Mouse (Mus musculus) midbrain, postnatal 0 days (tissue): ENCODE data around the gene Xpo6. TPM values are rescaled to one million over a fixed set of nuclear protein-coding genes. Genes with fewer than 3 reads are reported as not detected.
A peak's percentile ranks its signal among the peaks of the same experiment; 100 is the strongest.

Experiments
- ATAC-seq: fragments of 200-750 bp; cut with Nextera tagmentation; 2 replicates; pipeline ENCODE4 v1.8.0; 2017; ENCODE audit warnings: moderate number of reproducible peaks, mild to moderate bottlenecking, moderate TSS enrichment, moderate library complexity; ENCODE audit not compliant: low FRiP score
- DNase-seq: peaks from one replicate; pipeline ENCODE4 v3.0.0-alpha.2; 2015; ENCODE audit warnings: low spot score
- H3K27ac ChIP-seq: fragments of 300-500 bp; sonication (generic); 2 replicates; pipeline ENCODE4 v1.5.1; 2014; ENCODE audit warnings: low read depth, mild to moderate bottlenecking, low read length, mixed read lengths
- H3K27me3 ChIP-seq: fragments of 300-500 bp; sonication (generic); 2 replicates; pipeline ENCODE4 v1.6.1; 2014; ENCODE audit warnings: low read length, control low read depth, mixed read lengths; ENCODE audit not compliant: insufficient read depth
- H3K36me3 ChIP-seq: fragments of 300-500 bp; sonication (generic); 2 replicates; pipeline ENCODE4 v1.6.1; 2014; ENCODE audit warnings: low read length, control low read depth, mixed read lengths; ENCODE audit not compliant: insufficient read depth
- H3K4me1 ChIP-seq: fragments of 300-500 bp; sonication (generic); 2 replicates; pipeline ENCODE4 v1.6.1; 2014; ENCODE audit warnings: mild to moderate bottlenecking, control low read depth, antibody characterized with exemption, low read length, mixed read lengths; ENCODE audit not compliant: insufficient read depth
- H3K4me2 ChIP-seq: fragments of 300-500 bp; sonication (generic); 2 replicates; pipeline ENCODE4 v1.6.1; 2014; ENCODE audit warnings: low read depth, mild to moderate bottlenecking, low read length, mixed read lengths; ENCODE audit not compliant: poor library complexity, severe bottlenecking
- H3K4me3 ChIP-seq: fragments of 300-500 bp; sonication (generic); 2 replicates; pipeline ENCODE4 v1.5.1; 2014; ENCODE audit warnings: low read depth, mild to moderate bottlenecking, low read length, moderate library complexity
- H3K9ac ChIP-seq: fragments of 300-500 bp; sonication (generic); replicated peaks from 2 replicates; pipeline ENCODE4 v1.6.1; 2014; ENCODE audit warnings: mild to moderate bottlenecking, low read length, moderate library complexity, mixed read lengths; ENCODE audit not compliant: poor library complexity, severe bottlenecking
- H3K9me3 ChIP-seq: fragments of 300-500 bp; sonication (generic); 2 replicates; pipeline ENCODE4 v1.6.1; 2016; ENCODE audit warnings: low read length, control low read depth
- CTCF ChIP-seq: IDR thresholded peaks from 2 replicates; pipeline ENCODE4 v1.5.1; 2016; ENCODE audit warnings: antibody characterized with exemption, mild to moderate bottlenecking
- WGBS: fragments of 180-500 bp; shearing (Covaris S2); extraction: QIAGEN DNeasy Blood & Tissue Kit; methylation state at CpG from one replicate; pipeline ENCODE4 v1.1.7; 2014; 5-methylcytosine and 5-hydroxymethylcytosine counted together
- polyA plus RNA-seq: library from polyadenylated mRNA; unstranded; fragments of >200 nt; fragmentation: Nextera tagmentation; extraction: Ambion mirVana; gene quantifications from 2 replicates; pipeline ENCODE4 v1.2.1, GENCODE M21; 2015
- total RNA-seq: library from RNA; depleted of rRNA; stranded (reverse); fragments of >200 nt; gene quantifications from 2 replicates; pipeline ENCODE4 v1.2.3, GENCODE M21; 2014; rRNA removed

Xpo6 gene
- total and polyA plus RNA-seq, 2 experiments from 2014 or later, result 46.9 to 157 TPM

DNA sequence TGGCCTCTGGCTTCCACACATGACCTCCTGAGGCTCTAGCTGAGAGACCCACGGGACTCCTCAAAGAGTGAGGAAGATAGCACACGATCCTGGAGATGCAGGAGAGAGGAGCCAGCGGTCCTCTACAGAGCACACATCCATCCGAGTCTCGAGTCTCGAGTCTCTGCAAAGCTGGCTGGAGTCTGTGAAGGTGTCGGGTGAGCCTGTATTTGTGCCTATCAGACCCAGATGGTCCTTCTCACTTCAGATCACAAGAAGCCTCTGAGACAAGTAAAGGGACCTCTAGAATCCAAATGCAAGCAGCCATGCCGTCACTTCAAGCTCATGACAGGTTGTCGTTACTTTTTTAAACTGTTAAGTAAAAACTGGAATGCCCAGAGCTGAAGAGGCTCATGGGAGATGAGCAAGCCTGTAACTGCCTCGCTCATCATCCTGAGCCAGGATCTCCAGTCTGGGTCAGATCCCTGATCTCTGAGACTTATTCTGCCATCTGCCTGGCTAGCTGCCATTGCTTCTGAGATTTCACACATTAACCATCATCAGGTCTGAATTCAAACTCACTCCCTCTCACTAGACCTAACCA is 142.9 kb downstream of the Xpo6 start:
- DNase-seq, result no peak
- no peak for TF ChIP-seq CTCF
- Histone ChIP-seq H3K27me3 (no peaks in the 10 kb centered on the region), H3K9ac (no peak overlapping the region), H3K4me1 (peaks cover 4% of the 10 kb centered on the region; the same call in 1 of the 2 replicates), H3K36me3 (no peaks in the 10 kb centered on the region), H3K27ac (no peak overlapping the region), H3K9me3 (no peaks in the 10 kb centered on the region), H3K4me2 (no peak overlapping the region), H3K4me3 (no peak overlapping the region)
- WGBS, result 87% methylated on average over 10 of the region's 10 CpGs
- ATAC-seq, result no peak

DNA sequence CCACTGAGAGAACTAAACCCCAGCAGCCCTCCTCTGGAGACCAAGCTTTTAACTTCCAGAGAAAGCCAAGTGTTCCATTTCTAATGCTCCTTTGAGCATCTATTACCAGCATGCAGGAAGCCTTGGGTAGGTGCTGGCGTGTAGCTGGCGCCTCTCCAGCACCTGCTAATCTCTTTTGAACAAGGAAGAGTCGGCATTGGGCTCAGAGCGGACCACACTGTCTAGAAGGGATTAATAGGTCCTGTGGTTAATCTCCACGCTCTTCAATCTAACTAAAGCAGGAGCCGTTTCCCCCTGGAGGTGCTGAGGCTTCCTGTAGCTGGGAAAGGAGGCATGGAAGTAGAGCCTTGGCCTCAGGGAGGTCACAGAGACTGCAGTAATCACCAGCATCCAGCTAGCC is 145.7 kb downstream of the Xpo6 start:
- DNase-seq (peak; percentile 53), ATAC-seq (no peak; the same call in 1 of the 2 replicates)
- H3K4me3 ChIP-seq, result no peak overlapping the region
- no peak overlapping the region for H3K9ac ChIP-seq
- H3K36me3 ChIP-seq, result no peaks in the 10 kb centered on the region
- no peak overlapping the region for H3K4me2 ChIP-seq
- H3K4me1 ChIP-seq, result 0 out of 2 replicates have a peak, but pooled peaks cover 4% of the 10 kb centered on the region
- WGBS, result 20% methylated on average over 6 of the region's 6 CpGs
- no peak overlapping the region for H3K27ac ChIP-seq
- H3K9me3 ChIP-seq, result no peaks in the 10 kb centered on the region
- H3K27me3 ChIP-seq, result no peaks in the 10 kb centered on the region
- no peak for TF ChIP-seq CTCF

DNA sequence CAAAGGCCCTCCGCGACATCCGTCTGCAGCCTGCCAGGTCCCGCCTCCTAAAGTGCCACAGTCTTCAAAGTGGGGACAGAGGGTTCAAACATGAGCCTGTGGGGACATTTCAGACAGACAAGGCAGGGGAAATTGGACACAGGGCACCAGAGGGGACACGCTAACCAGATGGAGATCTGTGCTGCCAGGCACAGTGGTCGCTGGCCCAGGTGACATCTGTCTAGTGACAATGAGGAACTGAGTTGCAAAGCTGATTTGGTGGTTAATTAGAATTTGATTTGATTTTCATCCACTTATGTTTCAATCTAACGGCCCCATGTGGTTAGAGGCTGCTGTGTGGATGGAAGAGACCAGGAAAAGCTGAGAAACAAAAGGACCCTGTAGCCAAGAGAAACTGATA is 146.7 kb downstream of the Xpo6 start:
- Histone ChIP-seq H3K9ac (no peak overlapping the region), H3K4me3 (no peak overlapping the region), H3K27ac (no peak overlapping the region), H3K27me3 (no peaks in the 10 kb centered on the region), H3K4me2 (no peak overlapping the region), H3K4me1 (peaks cover 12% of the 10 kb centered on the region; the same call in 1 of the 2 replicates), H3K9me3 (no peaks in the 10 kb centered on the region), H3K36me3 (no peaks in the 10 kb centered on the region)
- DNase-seq, result peak; percentile 81
- WGBS, result 71% methylated on average over 7 of the region's 7 CpGs
- ATAC-seq, result no peak
- no peak for TF ChIP-seq CTCF

DNA sequence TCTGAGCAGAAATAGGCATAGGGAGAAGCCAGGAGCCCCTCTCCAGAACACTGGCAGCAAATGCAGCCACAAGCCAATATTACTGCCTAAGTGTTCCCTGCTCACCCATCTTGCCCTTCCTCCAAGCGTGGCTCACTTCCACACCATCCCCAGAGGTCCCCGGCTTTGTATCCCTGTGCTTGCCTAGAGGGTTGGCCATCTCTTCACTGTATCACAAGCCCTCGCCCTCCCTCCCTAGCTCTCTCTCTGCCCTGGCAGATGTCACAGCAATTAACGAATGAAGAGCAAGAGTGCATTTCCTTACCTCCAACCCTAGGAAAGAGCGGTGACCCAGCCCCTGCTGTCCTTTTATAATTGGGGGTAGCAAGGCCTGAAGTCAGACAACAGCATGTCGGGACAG is 148.4 kb downstream of the Xpo6 start:
- Histone ChIP-seq H3K27me3 (no peaks in the 10 kb centered on the region), H3K9ac (no peak overlapping the region), H3K9me3 (no peaks in the 10 kb centered on the region), H3K36me3 (no peaks in the 10 kb centered on the region), H3K4me2 (no peak overlapping the region), H3K4me1 (peaks cover 12% of the 10 kb centered on the region; the same call in 1 of the 2 replicates), H3K27ac (no peak overlapping the region), H3K4me3 (no peak overlapping the region)
- ATAC-seq (no peak), DNase-seq (no peak)
- TF ChIP-seq CTCF, result no peak
- WGBS, result 47% methylated on average over 6 of the region's 6 CpGs

Other genes starting within 250 kb of the Xpo6 start
- 38.3 and 42.7 TPM in 2 replicates for gene Gsg1l, start 118.1 kb downstream of the Xpo6 start, total RNA-seq
- gene Gsg1l, start 118.1 kb downstream of the Xpo6 start, polyA plus RNA-seq, result 17.8 and 19.3 TPM in 2 replicates
- 535 and 557 TPM in 2 replicates for gene Sbk1, start 72.1 kb upstream of the Xpo6 start, total RNA-seq
- 183 and 184 TPM in 2 replicates for gene Sbk1, start 72.1 kb upstream of the Xpo6 start, polyA plus RNA-seq
- 0.42 TPM in 1 of 2 replicates, not detected in the other for gene Lat, start 169.1 kb upstream of the Xpo6 start, total RNA-seq
- 0.39 and 0.69 TPM in 2 replicates for gene Lat, start 169.1 kb upstream of the Xpo6 start, polyA plus RNA-seq
- 97.1 and 119 TPM in 2 replicates for gene Spns1, start 176.9 kb upstream of the Xpo6 start, total RNA-seq
- gene Spns1, start 176.9 kb upstream of the Xpo6 start, polyA plus RNA-seq, result 88.9 and 89.5 TPM in 2 replicates
- gene Nfatc2ip, start 196.2 kb upstream of the Xpo6 start, total RNA-seq, result 6.0 and 6.7 TPM in 2 replicates
- gene Nfatc2ip, start 196.2 kb upstream of the Xpo6 start, polyA plus RNA-seq, result 2.3 and 2.4 TPM in 2 replicates
- gene Cd19, start 214.4 kb upstream of the Xpo6 start, total RNA-seq, result not detected in 2 replicates
- 0.23 TPM in 1 of 2 replicates, not detected in the other for gene Cd19, start 214.4 kb upstream of the Xpo6 start, polyA plus RNA-seq
- 20.3 and 21.0 TPM in 2 replicates for gene Rabep2, start 228.3 kb upstream of the Xpo6 start, total RNA-seq
- 18.5 and 18.7 TPM in 2 replicates for gene Rabep2, start 228.3 kb upstream of the Xpo6 start, polyA plus RNA-seq